Mouse (Mus musculus) liver, embryonic 13.5 days (tissue): ENCODE results near the gene Phospho1. TPM values are rescaled to one million over a fixed set of nuclear protein-coding genes. Genes with fewer than 3 reads are reported as not detected.

ENCODE experiments used
- ATAC-seq: fragments of 200-750 bp; cut with Nextera tagmentation; 2 replicates; pipeline ENCODE4 v1.8.0; 2017; ENCODE audit warnings: low read depth, mild to moderate bottlenecking, moderate number of reproducible peaks, moderate library complexity
- DNase-seq: peaks from one replicate; pipeline ENCODE4 v3.0.0; 2022
- H3K27ac ChIP-seq: fragments of 300-500 bp; sonication (generic); 2 replicates; pipeline ENCODE4 v1.5.1; 2015; ENCODE audit warnings: moderate library complexity, mild to moderate bottlenecking, inconsistent platforms
- H3K27me3 ChIP-seq: fragments of 300-500 bp; sonication (generic); 2 replicates; pipeline ENCODE4 v1.6.1; 2015; ENCODE audit warnings: mild to moderate bottlenecking, inconsistent platforms
- H3K36me3 ChIP-seq: fragments of 300-500 bp; sonication (generic); 2 replicates; pipeline ENCODE4 v1.6.1; 2015; ENCODE audit warnings: mild to moderate bottlenecking, inconsistent platforms
- H3K4me1 ChIP-seq: fragments of 300-500 bp; sonication (generic); replicated peaks from 2 replicates; pipeline ENCODE4 v1.6.1; 2015; ENCODE audit warnings: inconsistent platforms
- H3K4me2 ChIP-seq: fragments of 300-500 bp; sonication (generic); 2 replicates; pipeline ENCODE4 v1.6.1; 2015; ENCODE audit warnings: inconsistent platforms, mild to moderate bottlenecking, moderate library complexity
- H3K4me3 ChIP-seq: fragments of 300-500 bp; sonication (generic); replicated peaks from 2 replicates; pipeline ENCODE4 v1.5.1; 2015; ENCODE audit warnings: mild to moderate bottlenecking, inconsistent platforms
- H3K9ac ChIP-seq: fragments of 300-500 bp; sonication (generic); 2 replicates; pipeline ENCODE4 v1.6.1; 2015; ENCODE audit warnings: mild to moderate bottlenecking, inconsistent platforms
- H3K9me3 ChIP-seq: fragments of 300-500 bp; sonication (generic); replicated peaks from 2 replicates; pipeline ENCODE4 v1.6.1; 2016; ENCODE audit warnings: inconsistent platforms
- WGBS: fragments of 180-500 bp; shearing (Covaris S2); methylation state at CpG from one replicate; pipeline ENCODE4 v1.1.7; 2015; ENCODE audit not compliant: insufficient replicate concordance; 5-methylcytosine and 5-hydroxymethylcytosine counted together
- polyA plus RNA-seq: library from polyadenylated mRNA; unstranded; fragments of >200 nt; fragmentation: Nextera tagmentation; extraction: Ambion mirVana; gene quantifications from 2 replicates; pipeline ENCODE4 v1.2.1, GENCODE M21; 2015

The Phospho1 gene
- polyA plus RNA-seq, result 5.2 and 6.2 TPM in 2 replicates

GRCm38 (mm10) chr11:95824071-95824876 lies at the start of gene Phospho1:
Gene Phospho1 (plus strand): TSS chr11:95824499.
- Histone ChIP-seq H3K27ac (peak within 1 kb of the TSS; percentile 79), H3K9ac (peak within 1 kb of the TSS; percentile 86), H3K4me3 (peak within 1 kb of the TSS; percentile 72), H3K9me3 (no peaks in the 10 kb centered on the region), H3K4me1 (peaks cover 78% of the 10 kb centered on the region), H3K36me3 (0 out of 2 replicates have a peak, but pooled peaks cover 5% of the 10 kb centered on the region), H3K4me2 (peak within 1 kb of the TSS; percentile 98), H3K27me3 (peaks cover 36% of the 10 kb centered on the region)
- under 1% methylated on average over 72 of the region's 78 CpGs for WGBS
- ATAC-seq, result peak; percentile 95
- peak; percentile 87 for DNase-seq

DNA sequence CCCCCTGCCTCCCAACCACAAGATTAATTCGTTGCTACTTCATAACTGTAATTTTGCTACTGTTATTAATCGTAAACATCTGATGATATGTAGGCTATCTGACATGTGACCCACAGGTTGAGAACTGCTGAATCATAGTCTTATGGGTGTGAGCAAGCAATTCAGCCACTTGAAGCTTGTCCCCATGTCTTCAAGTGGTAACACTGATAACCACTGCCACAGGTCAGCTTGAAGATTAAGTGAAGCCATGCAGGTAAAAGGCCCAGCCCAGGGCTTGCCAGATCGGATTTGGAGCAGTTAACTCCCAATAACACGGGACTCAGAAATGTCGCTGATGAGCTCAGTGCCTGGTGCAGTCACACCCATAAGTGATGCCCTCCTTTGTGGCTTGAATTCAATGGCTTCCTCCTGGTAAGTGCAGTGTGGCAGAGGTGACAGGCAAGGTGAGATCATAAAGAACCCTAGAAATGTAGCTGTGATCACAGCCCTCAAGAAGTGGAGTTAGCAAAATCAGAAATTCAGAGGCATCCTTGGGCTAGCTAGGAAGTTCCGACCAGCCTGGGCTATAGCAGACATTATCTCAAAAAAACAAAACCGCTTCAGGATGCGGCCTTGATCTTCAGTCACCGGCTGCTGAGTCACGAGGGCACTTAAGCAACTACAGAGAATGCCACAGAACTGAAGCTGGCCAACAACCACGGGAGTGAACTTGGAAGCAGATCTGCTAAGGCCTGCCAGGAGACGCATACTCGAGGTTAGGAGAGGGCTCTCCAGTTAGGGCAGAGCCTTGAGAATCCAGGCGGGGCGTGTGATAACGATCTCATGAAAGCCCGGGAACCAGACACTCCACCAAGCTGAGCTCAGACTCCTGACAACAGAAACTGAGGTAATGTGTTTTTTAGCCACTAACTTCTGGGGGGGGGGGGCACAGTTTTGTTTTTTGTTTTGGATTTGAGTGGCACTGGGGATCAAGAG lies 46.7 kb upstream of the Phospho1 start:
- ATAC-seq, result peak; percentile 87
- H3K4me1 ChIP-seq, result peaks cover 55% of the 10 kb centered on the region
- H3K4me2 ChIP-seq, result peak overlapping the region; percentile 69
- H3K9me3 ChIP-seq, result no peaks in the 10 kb centered on the region
- peak overlapping the region; percentile 56 for H3K4me3 ChIP-seq
- H3K36me3 ChIP-seq, result 0 out of 2 replicates have a peak, but pooled peaks cover 5% of the 10 kb centered on the region
- H3K27ac ChIP-seq, result peak overlapping the region; percentile 96
- 12% methylated on average over 17 of the region's 17 CpGs for WGBS
- H3K27me3 ChIP-seq, result no peaks in the 10 kb centered on the region
- peak overlapping the region; percentile 77 for H3K9ac ChIP-seq
- peak; percentile 63 for DNase-seq

GRCm38 (mm10) chr11:95778831-95779251 lies 45.5 kb upstream of the Phospho1 start:
- Histone ChIP-seq H3K27me3 (no peaks in the 10 kb centered on the region), H3K36me3 (0 out of 2 replicates have a peak, but pooled peaks cover 5% of the 10 kb centered on the region), H3K4me2 (peak overlapping the region; percentile 69), H3K9me3 (no peaks in the 10 kb centered on the region), H3K9ac (peak overlapping the region; percentile 77), H3K27ac (peak overlapping the region; percentile 96), H3K4me3 (peak overlapping the region; percentile 56), H3K4me1 (peaks cover 44% of the 10 kb centered on the region)
- ATAC-seq (no peak), DNase-seq (peak; percentile 58)
- WGBS, result 76% methylated on average over 4 of the region's 4 CpGs

DNA sequence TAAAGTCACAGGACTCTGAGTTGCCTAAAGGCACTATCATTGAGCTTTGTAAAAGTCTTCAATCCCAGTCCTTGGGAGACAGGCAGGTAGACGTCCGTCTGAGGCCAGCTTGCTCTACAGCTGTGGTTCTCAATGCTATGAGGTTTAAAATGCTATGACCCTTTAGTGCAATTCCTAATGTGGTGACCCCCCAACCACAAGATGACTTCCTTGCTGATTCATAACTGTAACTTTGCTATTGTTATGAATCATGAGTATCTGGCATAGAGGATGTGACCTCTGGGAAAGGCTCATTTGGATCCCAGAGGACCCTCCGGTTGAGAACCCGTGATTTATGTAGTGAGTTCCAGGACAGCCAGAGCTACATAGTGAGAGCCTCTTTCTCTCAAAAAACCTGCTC lies 44.9 kb upstream of the Phospho1 start:
- Histone ChIP-seq H3K4me2 (peak overlapping the region; percentile 69), H3K4me1 (peaks cover 42% of the 10 kb centered on the region), H3K27me3 (no peaks in the 10 kb centered on the region), H3K36me3 (0 out of 2 replicates have a peak, but pooled peaks cover 5% of the 10 kb centered on the region), H3K9me3 (no peaks in the 10 kb centered on the region), H3K4me3 (peak overlapping the region; percentile 56), H3K27ac (peak overlapping the region; percentile 96), H3K9ac (peak overlapping the region; percentile 77)
- 84% methylated on average over 4 of the region's 4 CpGs for WGBS
- no peak for ATAC-seq
- DNase-seq, result no peak

GRCm38 (mm10) chr11:95780480-95780879 lies 43.8 kb upstream of the Phospho1 start:
- H3K9ac ChIP-seq, result no peak overlapping the region
- H3K36me3 ChIP-seq, result 0 out of 2 replicates have a peak, but pooled peaks cover 5% of the 10 kb centered on the region
- no peak for ATAC-seq
- no peak for DNase-seq
- 0 out of 2 replicates have a peak, but pooled peaks cover under 1% of the 10 kb centered on the region for H3K9me3 ChIP-seq
- no peak overlapping the region for H3K4me3 ChIP-seq
- no peak overlapping the region for H3K27ac ChIP-seq
- WGBS, result 87% methylated on average over 8 of the region's 8 CpGs
- H3K27me3 ChIP-seq, result no peaks in the 10 kb centered on the region
- H3K4me1 ChIP-seq, result peaks cover 42% of the 10 kb centered on the region
- H3K4me2 ChIP-seq, result no peak overlapping the region

- peaks cover 40% of the 10 kb centered on the region for H3K4me1 ChIP-seq
- H3K9ac ChIP-seq, result no peak overlapping the region
- no peak overlapping the region for H3K4me2 ChIP-seq
- 89% methylated on average over 11 of the region's 11 CpGs for WGBS
- no peak overlapping the region for H3K4me3 ChIP-seq
- DNase-seq (no peak), ATAC-seq (no peak)
- no peaks in the 10 kb centered on the region for H3K27me3 ChIP-seq
- no peak overlapping the region for H3K27ac ChIP-seq
- H3K9me3 ChIP-seq, result peaks cover 4% of the 10 kb centered on the region; the same call in 1 of the 2 replicates
- H3K36me3 ChIP-seq, result 0 out of 2 replicates have a peak, but pooled peaks cover 9% of the 10 kb centered on the region
Measured at GRCm38 (mm10) chr11:95781557-95781956, 42.7 kb upstream of the Phospho1 start.

GRCm38 (mm10) chr11:95783457-95783856 lies 40.8 kb upstream of the Phospho1 start:
- Histone ChIP-seq H3K9ac (no peak overlapping the region), H3K9me3 (peaks cover 4% of the 10 kb centered on the region; the same call in 1 of the 2 replicates), H3K36me3 (0 out of 2 replicates have a peak, but pooled peaks cover 9% of the 10 kb centered on the region), H3K4me3 (no peak overlapping the region), H3K27me3 (no peaks in the 10 kb centered on the region), H3K4me2 (no peak overlapping the region), H3K27ac (no peak overlapping the region), H3K4me1 (peaks cover 24% of the 10 kb centered on the region)
- DNase-seq (no peak), ATAC-seq (no peak)
- 71% methylated on average over 4 of the region's 4 CpGs for WGBS

DNA sequence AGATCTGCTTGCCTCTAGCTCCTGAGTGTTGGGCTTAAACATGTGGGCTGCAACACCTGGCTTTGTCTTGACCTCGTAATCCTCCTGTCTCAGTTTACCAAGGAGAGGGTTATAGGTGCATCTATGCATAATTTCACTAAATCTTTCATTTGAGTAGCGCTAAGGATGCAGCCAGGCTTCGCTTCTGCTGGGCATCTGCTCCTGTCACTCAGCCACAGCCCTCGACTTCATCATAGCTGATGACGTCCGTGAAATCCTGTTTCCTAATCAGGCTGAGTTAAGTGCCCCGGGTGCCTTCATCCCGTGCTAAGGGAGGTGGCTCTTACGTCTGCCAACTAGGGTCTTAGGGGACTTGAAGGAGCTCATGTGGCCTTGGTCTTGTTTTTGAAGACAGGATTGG lies 40.3 kb upstream of the Phospho1 start:
- H3K4me2 ChIP-seq, result no peak overlapping the region
- ATAC-seq, result no peak
- no peak for DNase-seq
- 0 out of 2 replicates have a peak, but pooled peaks cover 9% of the 10 kb centered on the region for H3K36me3 ChIP-seq
- no peak overlapping the region for H3K9ac ChIP-seq
- H3K4me1 ChIP-seq, result peaks cover 21% of the 10 kb centered on the region
- peaks cover 4% of the 10 kb centered on the region; the same call in 1 of the 2 replicates for H3K9me3 ChIP-seq
- H3K4me3 ChIP-seq, result no peak overlapping the region
- no peaks in the 10 kb centered on the region for H3K27me3 ChIP-seq
- WGBS, result 80% methylated on average over 9 of the region's 9 CpGs
- H3K27ac ChIP-seq, result no peak overlapping the region

DNA sequence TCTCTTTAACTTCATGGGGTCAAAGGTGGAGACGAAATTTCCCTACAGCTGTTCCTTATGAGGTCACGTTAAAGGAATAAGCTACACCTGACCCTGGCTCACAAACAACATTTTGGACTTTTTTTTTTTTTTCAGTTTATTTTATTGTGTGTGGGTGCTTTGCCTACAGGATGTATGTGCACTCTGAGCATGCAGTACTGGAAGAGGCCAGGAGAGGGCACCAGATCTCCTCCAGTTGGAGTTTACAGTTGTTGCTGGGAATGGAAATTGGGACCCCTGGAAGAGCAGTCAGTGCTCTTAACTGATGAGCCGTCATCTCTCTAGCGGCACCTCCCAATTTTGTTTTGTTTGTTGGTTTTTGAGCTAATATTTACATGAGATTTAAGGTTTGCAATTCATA lies 38.6 kb upstream of the Phospho1 start:
- Histone ChIP-seq H3K9me3 (peaks cover 4% of the 10 kb centered on the region; the same call in 1 of the 2 replicates), H3K9ac (no peak overlapping the region), H3K4me3 (no peak overlapping the region), H3K4me1 (peaks cover 12% of the 10 kb centered on the region), H3K36me3 (0 out of 2 replicates have a peak, but pooled peaks cover 9% of the 10 kb centered on the region), H3K4me2 (no peak overlapping the region), H3K27ac (no peak overlapping the region), H3K27me3 (no peaks in the 10 kb centered on the region)
- ATAC-seq (no peak), DNase-seq (no peak)
- WGBS, result 80% methylated on average over 4 of the region's 4 CpGs

DNA sequence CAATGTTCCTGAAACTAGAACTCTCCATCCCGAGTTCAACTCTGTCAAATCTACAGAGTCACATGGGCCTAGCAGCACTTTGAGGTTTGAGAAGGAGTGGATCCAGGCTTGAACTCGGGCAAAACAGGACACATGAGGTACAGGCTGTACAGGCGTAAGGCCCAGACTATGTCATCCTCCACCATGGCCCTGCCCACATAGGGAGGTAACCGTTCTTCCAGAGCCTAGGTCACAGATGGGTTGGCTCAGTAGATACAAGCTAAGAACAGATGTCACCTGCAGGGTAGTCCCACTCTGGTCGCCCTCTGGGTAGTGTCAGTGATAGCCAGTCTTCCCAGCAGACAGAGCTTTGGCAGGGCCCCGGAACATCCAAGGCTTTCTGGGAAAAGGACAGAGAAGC lies 37.8 kb upstream of the Phospho1 start:
- 0 out of 2 replicates have a peak, but pooled peaks cover 9% of the 10 kb centered on the region for H3K36me3 ChIP-seq
- ATAC-seq, result peak; percentile 62
- H3K4me3 ChIP-seq, result no peak overlapping the region
- no peaks in the 10 kb centered on the region for H3K27me3 ChIP-seq
- no peak overlapping the region for H3K9ac ChIP-seq
- no peak overlapping the region; the same call in 1 of the 2 replicates for H3K27ac ChIP-seq
- no peak for DNase-seq
- H3K9me3 ChIP-seq, result peaks cover 4% of the 10 kb centered on the region; the same call in 1 of the 2 replicates
- H3K4me1 ChIP-seq, result peaks cover 12% of the 10 kb centered on the region
- H3K4me2 ChIP-seq, result no peak overlapping the region
- 75% methylated on average over 6 of the region's 6 CpGs for WGBS
